In genomic region chr11:86107276-86107675, GRCm38 (mm10) we compare ENCODE assay signal across 17 mouse cellular contexts.
DNase-seq lines count a peak whose midpoint lies in the region; ATAC-seq lines count a peak whose summit lies in the region.
"Had no signal": no experiment of that assay in that cellular context is flagged by ENCODE, and none has a peak within 500 bp of the region (broad histone marks: within the 10 kb centered on the region; RNA-seq: fewer than 3 reads in every experiment).

No protein-coding gene starts in this region.

- H3K9me3 ChIP-seq in kidney, embryonic 14.5 days (ENCODE audit: control insufficient read depth, low read length), result no peaks in the 10 kb centered on the region
- no peaks in the 10 kb centered on the region for H3K9me3 ChIP-seq in kidney, embryonic 15.5 days (replicated peaks)
- no peaks in the 10 kb centered on the region for H3K9me3 ChIP-seq in hindbrain, embryonic 14.5 days (ENCODE audit: control insufficient read depth, low read length)
- H3K9me3 ChIP-seq in midbrain, embryonic 14.5 days (ENCODE audit: control insufficient read depth, low read length), result no peaks in the 10 kb centered on the region
- H3K9me3 ChIP-seq: embryonic facial prominence, embryonic 10.5 days; heart, embryonic 15.5 days; hindbrain, embryonic 13.5 days had no signal

- H3K36me3 ChIP-seq in kidney, embryonic 14.5 days (ENCODE audit: control insufficient read depth, insufficient read depth, low read length), result no peaks in the 10 kb centered on the region
- H3K36me3 ChIP-seq in kidney, embryonic 15.5 days, result peaks cover 27% of the 10 kb centered on the region
- no peaks in the 10 kb centered on the region for H3K36me3 ChIP-seq in splenic B cell, adult 2 months (ENCODE audit: control insufficient read depth, insufficient read depth, low read length, poor library complexity, severe bottlenecking)
- H3K36me3 ChIP-seq in hindbrain, embryonic 14.5 days (replicated peaks; ENCODE audit: control insufficient read depth, insufficient read depth), result no peaks in the 10 kb centered on the region
- no peaks in the 10 kb centered on the region for H3K36me3 ChIP-seq in midbrain, embryonic 14.5 days (ENCODE audit: control insufficient read depth, insufficient read depth, low read length)

- no peak overlapping the region for H3K4me2 ChIP-seq in kidney, embryonic 14.5 days (replicated peaks; ENCODE audit: low read depth, low read length)
- no peak overlapping the region for H3K4me2 ChIP-seq in kidney, embryonic 15.5 days
- H3K4me2 ChIP-seq in hindbrain, embryonic 14.5 days (replicated peaks), result no peak overlapping the region
- no peak overlapping the region for H3K4me2 ChIP-seq in midbrain, embryonic 14.5 days (ENCODE audit: low read length)
- H3K4me2 ChIP-seq: heart, embryonic 11.5 days; heart, embryonic 15.5 days; hindbrain, embryonic 13.5 days had no signal

- no peaks in the 10 kb centered on the region for H3K4me1 ChIP-seq in kidney, embryonic 14.5 days (ENCODE audit: control insufficient read depth, insufficient read depth, low read length)
- no peaks in the 10 kb centered on the region for H3K4me1 ChIP-seq in kidney, embryonic 15.5 days
- no peaks in the 10 kb centered on the region for H3K4me1 ChIP-seq in hindbrain, embryonic 14.5 days (replicated peaks; ENCODE audit: control insufficient read depth, insufficient read depth, low read length)
- H3K4me1 ChIP-seq in midbrain, embryonic 14.5 days (ENCODE audit: control insufficient read depth, insufficient read depth, low read length), result no peaks in the 10 kb centered on the region
- H3K4me1 ChIP-seq: embryonic facial prominence, embryonic 10.5 days; heart, embryonic 15.5 days; hindbrain, embryonic 13.5 days had no signal

- ATAC-seq in kidney, embryonic 14.5 days (ENCODE audit: low FRiP score, low TSS enrichment), result no peak
- ATAC-seq in kidney, embryonic 15.5 days (replicated peaks; ENCODE audit: low FRiP score), result no peak
- ATAC-seq in hindbrain, embryonic 14.5 days (ENCODE audit: low FRiP score), result no peak
- ATAC-seq in midbrain, embryonic 14.5 days (ENCODE audit: low FRiP score, low TSS enrichment), result no peak
- ATAC-seq: forebrain, embryonic 14.5 days had no signal

- no peak overlapping the region for H3K4me3 ChIP-seq in kidney, embryonic 14.5 days (ENCODE audit: low read length)
- no peak overlapping the region for H3K4me3 ChIP-seq in kidney, embryonic 15.5 days (replicated peaks)
- no peak overlapping the region for H3K4me3 ChIP-seq in hindbrain, embryonic 14.5 days (replicated peaks; ENCODE audit: low read length)
- no peak overlapping the region for H3K4me3 ChIP-seq in midbrain, embryonic 14.5 days (replicated peaks; ENCODE audit: low read depth, low read length)
- H3K4me3 ChIP-seq: embryonic facial prominence, embryonic 10.5 days; gastrocnemius, adult 2 months; heart, embryonic 15.5 days; hindbrain, embryonic 13.5 days had no signal

- H3K27me3 ChIP-seq in kidney, embryonic 14.5 days (ENCODE audit: control insufficient read depth, insufficient read depth, low read length), result no peaks in the 10 kb centered on the region
- H3K27me3 ChIP-seq in kidney, embryonic 15.5 days, result no peaks in the 10 kb centered on the region
- H3K27me3 ChIP-seq in splenic B cell, adult 2 months (ENCODE audit: control insufficient read depth, insufficient read depth, low read length, poor library complexity, severe bottlenecking), result no peaks in the 10 kb centered on the region; the same call in 1 of the 2 replicates
- no peaks in the 10 kb centered on the region for H3K27me3 ChIP-seq in hindbrain, embryonic 14.5 days (ENCODE audit: control insufficient read depth, insufficient read depth, low read length)
- no peaks in the 10 kb centered on the region for H3K27me3 ChIP-seq in midbrain, embryonic 14.5 days (ENCODE audit: control insufficient read depth, insufficient read depth, low read length)
- H3K27me3 ChIP-seq: heart, embryonic 15.5 days; hindbrain, embryonic 13.5 days had no signal

- 86% methylated on average over 4 of the region's 4 CpGs for WGBS in kidney, embryonic 14.5 days
- 84% methylated on average over 4 of the region's 4 CpGs for WGBS in kidney, embryonic 15.5 days
- WGBS in hindbrain, embryonic 14.5 days, result 93% methylated on average over 4 of the region's 4 CpGs
- WGBS in midbrain, embryonic 14.5 days, result 97% methylated on average over 4 of the region's 4 CpGs

- H3K27ac ChIP-seq in kidney, embryonic 14.5 days (ENCODE audit: low read depth, low read length), result no peak overlapping the region
- H3K27ac ChIP-seq in kidney, embryonic 15.5 days, result no peak overlapping the region
- no peak overlapping the region for H3K27ac ChIP-seq in hindbrain, embryonic 14.5 days
- no peak overlapping the region for H3K27ac ChIP-seq in midbrain, embryonic 14.5 days (replicated peaks; ENCODE audit: low read depth, low read length)
- H3K27ac ChIP-seq: embryonic facial prominence, embryonic 10.5 days; gastrocnemius, adult 2 months; heart, embryonic 15.5 days; hindbrain, embryonic 13.5 days had no signal

- DNase-seq in kidney, adult 18-20 months, result peak; percentile 5
- peak; percentile 7 for DNase-seq in kidney, postnatal 10 days
- peak; percentile 5 for DNase-seq in kidney, postnatal 14 days
- DNase-seq in splenic B cell, adult 2 months (ENCODE audit: low read depth, low spot score), result peak; percentile 57
- no peak for DNase-seq in hindbrain, embryonic 14.5 days (ENCODE audit: low spot score)
- DNase-seq in midbrain, embryonic 14.5 days, result no peak
- DNase-seq: cerebellum, adult 2 months; gastrocnemius, postnatal 25 days; heart, adult 11 months had no signal

- no peak overlapping the region for H3K9ac ChIP-seq in kidney, embryonic 14.5 days (ENCODE audit: low read depth, low read length)
- no peak overlapping the region for H3K9ac ChIP-seq in kidney, embryonic 15.5 days
- no peak overlapping the region for H3K9ac ChIP-seq in hindbrain, embryonic 14.5 days
- no peak overlapping the region for H3K9ac ChIP-seq in midbrain, embryonic 14.5 days (replicated peaks; ENCODE audit: low read length)
- H3K9ac ChIP-seq: heart, embryonic 15.5 days; hindbrain, embryonic 13.5 days had no signal

Comparison
In these comparisons a context has a peak if more than half of its experiments do, and no peak if none do; other contexts are left out.
1. DNase-seq: peak in kidney, adult 18-20 months (single experiment), kidney, postnatal 10 days (single experiment), kidney, postnatal 14 days (single experiment) and splenic B cell, adult 2 months (single experiment); none in hindbrain, embryonic 14.5 days (single experiment) and midbrain, embryonic 14.5 days (single experiment).